Mouse (Mus musculus): ENCODE measurements at regions not wholly inside any gene's neighbourhood (a gene's known extent, or its start where the extent isn't known, plus 50 kb on each side); places are given as distances from the start of the nearest gene placed in this dataset.

- H3K27ac ChIP-seq (ENCODE audit: control insufficient read depth, low read depth, low read length), result no peak overlapping the region
- H3K4me1 ChIP-seq (ENCODE audit: control insufficient read depth in 1 of 2, insufficient read depth in 2 of 2, low read length in 2 of 2), result no peaks in the 10 kb centered on the region
- H3K9ac ChIP-seq (ENCODE audit: control insufficient read depth, low read depth, low read length, poor library complexity, severe bottlenecking), result no peak overlapping the region
- no peaks in the 10 kb centered on the region for H3K27me3 ChIP-seq (ENCODE audit: control insufficient read depth in 1 of 2, insufficient read depth in 2 of 2, low read length in 2 of 2)
- H3K36me3 ChIP-seq (ENCODE audit: control insufficient read depth in 1 of 2, insufficient read depth in 2 of 2, low read length in 2 of 2), result no peaks in the 10 kb centered on the region
- no peak overlapping the region for H3K4me3 ChIP-seq (ENCODE audit: control insufficient read depth in 1 of 2, insufficient read depth in 1 of 2, low read depth in 2 of 2, low read length in 2 of 2)
- H3K9me3 ChIP-seq (replicated peaks; ENCODE audit: insufficient read depth, low read length), result no peaks in the 10 kb centered on the region
- no peak for DNase-seq (ENCODE audit: low read depth, low spot score)
- TF ChIP-seq ETS1 (IDR thresholded peaks at IDR 0.05; ENCODE audit: low read depth, low read length) (no peak), ZKSCAN1 (IDR thresholded peaks at IDR 0.05; ENCODE audit: low read depth, low read length) (no peak), SMC3 (IDR thresholded peaks at IDR 0.05; ENCODE audit: low read depth, low read length) (no peak), USF1 (IDR thresholded peaks at IDR 0.05; ENCODE audit: low read depth, low read length) (no peak), CTCF (IDR thresholded peaks at IDR 0.05 in 2 of 3, conservative IDR thresholded peaks at IDR 0.05 in 1 of 3; ENCODE audit: control insufficient read depth in 1 of 3, insufficient read depth in 1 of 3, low read depth in 2 of 3, low read length in 3 of 3, poor library complexity in 1 of 3, severe bottlenecking in 1 of 3) (no peak), NELFE (IDR thresholded peaks at IDR 0.05; ENCODE audit: low read depth, low read length) (no peak), MAZ (IDR thresholded peaks at IDR 0.05; ENCODE audit: low read depth, low read length) (no peak), BHLHE40 (IDR thresholded peaks at IDR 0.05; ENCODE audit: borderline replicate concordance, low read depth, low read length) (no peak), TAL1 (IDR thresholded peaks at IDR 0.05; ENCODE audit: low read length) (no peak), MYC (IDR thresholded peaks at IDR 0.05; ENCODE audit: low read depth, low read length) (no peak), MXI1 (IDR thresholded peaks at IDR 0.05; ENCODE audit: low read depth, low read length) (no peak), ELF1 (IDR thresholded peaks at IDR 0.05; ENCODE audit: low read depth, low read length) (no peak), CHD1 (IDR thresholded peaks at IDR 0.05; ENCODE audit: low read depth, low read length) (no peak)
- no peaks in the 10 kb centered on the region for H3K79me2 ChIP-seq (ENCODE audit: control insufficient read depth, insufficient read depth, low read length, poor library complexity)
Measured at GRCm38 (mm10) chr11:112564706-112565215, 217.3 kb upstream of the Sox9 start.

- no peak overlapping the region for H3K9ac ChIP-seq (ENCODE audit: control insufficient read depth, low read depth, low read length, poor library complexity, severe bottlenecking)
- no peaks in the 10 kb centered on the region for H3K27me3 ChIP-seq (ENCODE audit: control insufficient read depth in 1 of 2, insufficient read depth in 2 of 2, low read length in 2 of 2)
- no peaks in the 10 kb centered on the region for H3K36me3 ChIP-seq (ENCODE audit: control insufficient read depth in 1 of 2, insufficient read depth in 2 of 2, low read length in 2 of 2)
- no peaks in the 10 kb centered on the region for H3K4me1 ChIP-seq (ENCODE audit: control insufficient read depth in 1 of 2, insufficient read depth in 2 of 2, low read length in 2 of 2)
- H3K4me3 ChIP-seq (ENCODE audit: control insufficient read depth in 1 of 2, insufficient read depth in 1 of 2, low read depth in 2 of 2, low read length in 2 of 2), result no peak overlapping the region
- no peaks in the 10 kb centered on the region for H3K79me2 ChIP-seq (ENCODE audit: control insufficient read depth, insufficient read depth, low read length, poor library complexity)
- DNase-seq (ENCODE audit: low read depth, low spot score), result no peak
- TF ChIP-seq MXI1 (IDR thresholded peaks at IDR 0.05; ENCODE audit: low read depth, low read length), result no peak
- no peak for TF ChIP-seq ETS1 (IDR thresholded peaks at IDR 0.05; ENCODE audit: low read depth, low read length)
- no peaks in the 10 kb centered on the region for H3K9me3 ChIP-seq (replicated peaks; ENCODE audit: insufficient read depth, low read length)
- H3K27ac ChIP-seq (ENCODE audit: control insufficient read depth, low read depth, low read length), result no peak overlapping the region
Measured at GRCm38 (mm10) chr11:112566071-112566470, 216.0 kb upstream of the Sox9 start.

DNA sequence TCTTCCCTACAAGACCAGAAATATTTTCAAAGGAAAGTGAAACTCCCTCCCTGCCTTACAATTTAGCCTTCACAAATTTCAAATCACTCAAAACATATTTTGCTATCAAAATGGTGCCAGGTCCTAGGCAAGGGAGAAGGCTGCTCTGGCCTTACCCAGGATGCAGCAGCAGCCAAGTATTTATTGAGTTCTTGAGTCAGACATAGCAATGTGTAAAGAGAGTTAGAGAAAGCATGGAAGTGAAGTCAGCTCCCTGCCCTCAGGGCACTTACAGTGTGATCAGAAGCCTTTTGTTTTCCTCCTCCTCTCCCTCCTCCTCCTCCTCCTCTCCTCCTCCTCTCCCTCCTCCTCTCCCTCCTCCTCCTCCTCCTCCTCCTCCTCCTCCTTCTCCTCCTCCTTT is 194.6 kb upstream of the Sox9 start:
- Histone ChIP-seq H3K36me3 (ENCODE audit: control insufficient read depth in 1 of 2, insufficient read depth in 2 of 2, low read length in 2 of 2) (no peaks in the 10 kb centered on the region), H3K79me2 (ENCODE audit: control insufficient read depth, insufficient read depth, low read length, poor library complexity) (no peaks in the 10 kb centered on the region), H3K27ac (ENCODE audit: control insufficient read depth, low read depth, low read length) (no peak overlapping the region), H3K4me1 (ENCODE audit: control insufficient read depth in 1 of 2, insufficient read depth in 2 of 2, low read length in 2 of 2) (no peaks in the 10 kb centered on the region), H3K4me3 (ENCODE audit: control insufficient read depth in 1 of 2, insufficient read depth in 1 of 2, low read depth in 2 of 2, low read length in 2 of 2) (no peak overlapping the region), H3K9me3 (replicated peaks; ENCODE audit: insufficient read depth, low read length) (no peaks in the 10 kb centered on the region), H3K9ac (ENCODE audit: control insufficient read depth, low read depth, low read length, poor library complexity, severe bottlenecking) (no peak overlapping the region), H3K27me3 (ENCODE audit: control insufficient read depth in 1 of 2, insufficient read depth in 2 of 2, low read length in 2 of 2) (no peaks in the 10 kb centered on the region)
- no peak for DNase-seq (ENCODE audit: low read depth, low spot score)
- TF ChIP-seq ZC3H11A (IDR thresholded peaks at IDR 0.05; ENCODE audit: low read depth, low read length) (no peak), GATA1 (IDR thresholded peaks at IDR 0.05; ENCODE audit: low read depth, low read length) (no peak), USF2 (IDR thresholded peaks at IDR 0.05; ENCODE audit: borderline replicate concordance in 1 of 2, insufficient read depth in 1 of 2, low read depth in 1 of 2, low read length in 2 of 2) (no peak), ZNF384 (IDR thresholded peaks at IDR 0.05; ENCODE audit: low read depth, low read length) (no peak), MYC (IDR thresholded peaks at IDR 0.05; ENCODE audit: low read depth, low read length) (no peak), ZKSCAN1 (IDR thresholded peaks at IDR 0.05; ENCODE audit: low read depth, low read length) (no peak), POLR2A (IDR thresholded peaks at IDR 0.05; ENCODE audit: control insufficient read depth in 1 of 2, insufficient read depth in 1 of 2, low read depth in 1 of 2, low read length in 2 of 2, poor library complexity in 1 of 2) (no peak), BHLHE40 (IDR thresholded peaks at IDR 0.05; ENCODE audit: borderline replicate concordance, low read depth, low read length) (no peak), SMC3 (IDR thresholded peaks at IDR 0.05; ENCODE audit: low read depth, low read length) (no peak), MAZ (IDR thresholded peaks at IDR 0.05; ENCODE audit: low read depth, low read length) (no peak), CTCF (IDR thresholded peaks at IDR 0.05 in 2 of 3, conservative IDR thresholded peaks at IDR 0.05 in 1 of 3; ENCODE audit: control insufficient read depth in 1 of 3, insufficient read depth in 1 of 3, low read depth in 2 of 3, low read length in 3 of 3, poor library complexity in 1 of 3, severe bottlenecking in 1 of 3) (no peak), NRF1 (IDR thresholded peaks at IDR 0.05; ENCODE audit: insufficient read depth, low read depth, low read length, poor library complexity, severe bottlenecking) (no peak), RAD21 (IDR thresholded peaks at IDR 0.05; ENCODE audit: low read depth, low read length) (no peak), MAX (IDR thresholded peaks at IDR 0.05; ENCODE audit: low read length) (no peak)
